Mouse (Mus musculus): Measurements from ENCODE around the gene Pde1c. TPM values are rescaled to one million over a fixed set of nuclear protein-coding genes. Genes with fewer than 3 reads are reported as not detected.

The Pde1c gene
- polyA plus RNA-seq, 1 experiment: 1.9 TPM

DNA sequence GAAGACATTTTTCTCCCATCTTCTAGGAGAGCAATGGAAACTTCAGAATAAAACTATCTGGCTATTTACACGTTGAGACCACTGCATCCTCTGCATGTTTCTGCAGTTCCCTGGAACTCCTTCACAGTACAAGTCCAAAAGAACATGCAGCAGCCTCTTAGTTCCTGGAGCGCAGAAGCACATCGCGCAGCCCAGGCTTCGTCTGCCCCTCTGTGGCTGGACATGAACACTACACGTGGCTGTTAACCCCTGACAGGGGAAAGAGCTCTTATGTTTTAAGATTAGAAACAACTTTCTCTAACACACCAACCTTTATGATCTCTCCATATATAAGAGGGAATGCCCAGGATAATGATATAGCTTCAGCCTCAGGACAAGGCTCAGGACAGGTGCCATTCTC is 92.3 kb downstream of the Pde1c start:
- peak; percentile 91 for TF ChIP-seq CTCF (IDR thresholded peaks at IDR 0.05; ENCODE audit: borderline replicate concordance, insufficient read depth, low read length)
- TF ChIP-seq POLR2A (IDR thresholded peaks at IDR 0.05; ENCODE audit: low read depth, low read length): no peak
- Histone ChIP-seq H3K4me3 (ENCODE audit: insufficient read depth, low read length) (no peak overlapping the region), H3K27ac (ENCODE audit: insufficient read depth, low read length) (no peak overlapping the region), H3K4me1 (ENCODE audit: control insufficient read depth, insufficient read depth, low read length) (no peaks in the 10 kb centered on the region)

DNA sequence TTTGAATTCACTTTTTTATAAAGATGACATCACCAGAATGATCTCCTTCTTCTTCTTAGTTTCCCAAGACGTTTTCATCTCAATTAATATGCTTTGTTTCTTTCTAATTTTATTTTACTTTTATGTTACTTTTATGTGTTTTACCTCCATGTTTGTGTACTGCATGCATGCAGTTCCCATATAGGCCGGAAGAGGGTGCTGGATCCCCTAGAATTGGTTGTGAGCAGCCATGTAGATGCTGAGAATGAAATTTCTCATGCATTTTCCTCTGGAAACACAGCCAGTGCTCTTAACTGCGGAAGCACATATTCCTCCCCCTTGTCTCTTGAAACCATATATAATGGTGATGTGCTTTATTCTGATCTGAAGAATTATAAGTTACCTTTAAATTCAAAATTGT is 110.8 kb downstream of the Pde1c start:
- TF ChIP-seq POLR2A (IDR thresholded peaks at IDR 0.05; ENCODE audit: low read depth, low read length) (no peak), CTCF (IDR thresholded peaks at IDR 0.05; ENCODE audit: borderline replicate concordance, insufficient read depth, low read length) (no peak)
- Histone ChIP-seq H3K4me3 (ENCODE audit: insufficient read depth, low read length) (no peak overlapping the region), H3K4me1 (ENCODE audit: control insufficient read depth, insufficient read depth, low read length) (no peaks in the 10 kb centered on the region), H3K27ac (ENCODE audit: insufficient read depth, low read length) (no peak overlapping the region)

DNA sequence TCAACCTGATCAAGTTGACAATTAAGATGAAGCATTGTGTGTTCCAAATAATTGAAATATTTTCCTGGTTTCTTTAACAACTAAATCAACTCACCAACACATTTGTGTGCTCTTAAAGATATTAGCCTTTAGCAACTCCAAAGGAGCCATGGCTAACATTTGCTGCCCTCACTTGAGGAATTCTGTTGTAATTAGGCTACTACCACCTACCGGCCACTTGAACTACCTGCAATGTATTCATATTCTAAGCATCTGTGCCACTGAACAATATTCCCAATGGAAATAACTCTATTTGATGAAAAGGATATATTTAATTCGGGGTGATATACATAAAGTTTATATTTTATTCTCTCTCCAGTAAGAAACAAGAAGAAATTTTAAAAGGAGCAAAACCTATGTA is 121.0 kb downstream of the Pde1c start:
- H3K4me3 ChIP-seq (ENCODE audit: insufficient read depth, low read length): no peak overlapping the region
- H3K4me1 ChIP-seq (ENCODE audit: control insufficient read depth, insufficient read depth, low read length): no peaks in the 10 kb centered on the region
- TF ChIP-seq POLR2A (IDR thresholded peaks at IDR 0.05; ENCODE audit: low read depth, low read length): no peak
- no peak for TF ChIP-seq CTCF (IDR thresholded peaks at IDR 0.05; ENCODE audit: borderline replicate concordance, insufficient read depth, low read length)
- H3K27ac ChIP-seq (ENCODE audit: insufficient read depth, low read length): no peak overlapping the region

- TF ChIP-seq CTCF (IDR thresholded peaks at IDR 0.05; ENCODE audit: borderline replicate concordance, insufficient read depth, low read length): no peak
- no peak for TF ChIP-seq POLR2A (IDR thresholded peaks at IDR 0.05; ENCODE audit: low read depth, low read length)
- no peaks in the 10 kb centered on the region for H3K4me1 ChIP-seq (ENCODE audit: control insufficient read depth, insufficient read depth, low read length)
- H3K4me3 ChIP-seq (ENCODE audit: insufficient read depth, low read length): no peak overlapping the region
- no peak overlapping the region for H3K27ac ChIP-seq (ENCODE audit: insufficient read depth, low read length)
Observed at GRCm38 (mm10) chr6:56441501-56441900, 127.4 kb downstream of the Pde1c start.

GRCm38 (mm10) chr6:56425846-56426245 is 143.1 kb downstream of the Pde1c start:
- TF ChIP-seq CTCF (IDR thresholded peaks at IDR 0.05; ENCODE audit: borderline replicate concordance, insufficient read depth, low read length) (no peak), POLR2A (IDR thresholded peaks at IDR 0.05; ENCODE audit: low read depth, low read length) (no peak)
- no peak overlapping the region for H3K27ac ChIP-seq (ENCODE audit: insufficient read depth, low read length)
- H3K4me1 ChIP-seq (ENCODE audit: control insufficient read depth, insufficient read depth, low read length): no peaks in the 10 kb centered on the region
- no peak overlapping the region for H3K4me3 ChIP-seq (ENCODE audit: insufficient read depth, low read length)

DNA sequence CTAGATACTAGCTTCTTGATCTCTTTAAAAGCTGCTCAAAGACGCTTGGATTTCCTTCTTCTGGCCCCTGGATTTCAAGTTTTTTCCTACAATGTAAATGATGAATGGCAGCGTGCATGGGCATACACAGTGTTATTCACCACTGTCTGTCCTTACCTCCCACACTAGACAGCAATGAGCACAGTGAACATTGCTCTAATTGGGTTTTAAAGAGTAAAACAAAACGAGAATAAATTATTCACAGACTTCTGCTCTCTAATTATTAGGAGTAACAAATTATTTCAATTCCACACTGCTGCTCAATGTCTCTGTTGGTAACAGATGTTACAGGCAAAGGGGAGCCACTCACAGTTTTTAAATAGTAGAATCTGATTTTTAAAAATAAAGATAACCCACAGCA is 146.0 kb downstream of the Pde1c start:
- TF ChIP-seq CTCF (IDR thresholded peaks at IDR 0.05; ENCODE audit: borderline replicate concordance, insufficient read depth, low read length): no peak
- TF ChIP-seq POLR2A (IDR thresholded peaks at IDR 0.05; ENCODE audit: low read depth, low read length): no peak
- H3K4me1 ChIP-seq (ENCODE audit: control insufficient read depth, insufficient read depth, low read length): no peaks in the 10 kb centered on the region
- H3K27ac ChIP-seq (ENCODE audit: insufficient read depth, low read length): no peak overlapping the region
- no peak overlapping the region for H3K4me3 ChIP-seq (ENCODE audit: insufficient read depth, low read length)

DNA sequence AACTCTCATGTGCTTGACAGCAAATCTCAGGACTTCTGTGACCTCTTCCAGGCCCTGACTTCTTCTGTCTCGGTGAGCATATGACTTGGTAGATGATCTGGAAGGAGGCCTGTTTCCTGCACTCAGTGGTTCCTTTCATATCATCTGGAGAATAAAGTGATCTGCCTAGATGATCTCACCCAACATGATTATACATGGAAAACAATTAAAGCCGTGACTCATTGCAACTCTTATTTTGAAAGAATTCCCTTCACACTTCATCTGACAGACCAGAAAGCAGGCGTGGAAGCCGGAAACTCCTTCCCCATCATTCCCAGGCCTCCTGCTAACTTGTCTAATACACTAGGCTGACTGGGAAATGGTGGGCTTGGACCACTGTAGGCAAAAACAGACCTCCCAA is 152.7 kb downstream of the Pde1c start:
- TF ChIP-seq CTCF (IDR thresholded peaks at IDR 0.05; ENCODE audit: borderline replicate concordance, insufficient read depth, low read length): no peak
- TF ChIP-seq POLR2A (IDR thresholded peaks at IDR 0.05; ENCODE audit: low read depth, low read length): no peak
- Histone ChIP-seq H3K4me3 (ENCODE audit: insufficient read depth, low read length) (no peak overlapping the region), H3K27ac (ENCODE audit: insufficient read depth, low read length) (no peak overlapping the region), H3K4me1 (ENCODE audit: control insufficient read depth, insufficient read depth, low read length) (no peaks in the 10 kb centered on the region)

- Histone ChIP-seq H3K27ac (ENCODE audit: insufficient read depth, low read length) (no peak overlapping the region), H3K4me3 (ENCODE audit: insufficient read depth, low read length) (no peak overlapping the region), H3K4me1 (ENCODE audit: control insufficient read depth, insufficient read depth, low read length) (no peaks in the 10 kb centered on the region)
- TF ChIP-seq POLR2A (IDR thresholded peaks at IDR 0.05; ENCODE audit: low read depth, low read length) (no peak), CTCF (IDR thresholded peaks at IDR 0.05; ENCODE audit: borderline replicate concordance, insufficient read depth, low read length) (no peak)
Observed at GRCm38 (mm10) chr6:56389178-56389577, 179.7 kb downstream of the Pde1c start.

- Histone ChIP-seq H3K27ac (ENCODE audit: insufficient read depth, low read length) (no peak overlapping the region), H3K4me3 (ENCODE audit: insufficient read depth, low read length) (no peak overlapping the region), H3K4me1 (ENCODE audit: control insufficient read depth, insufficient read depth, low read length) (no peaks in the 10 kb centered on the region; the same call in 1 of the 2 replicates)
- TF ChIP-seq POLR2A (IDR thresholded peaks at IDR 0.05; ENCODE audit: low read depth, low read length) (no peak), CTCF (IDR thresholded peaks at IDR 0.05; ENCODE audit: borderline replicate concordance, insufficient read depth, low read length) (no peak)
Observed at GRCm38 (mm10) chr6:56376359-56376758, 192.5 kb downstream of the Pde1c start.

GRCm38 (mm10) chr6:56374180-56374579 is 194.7 kb downstream of the Pde1c start:
- H3K27ac ChIP-seq (ENCODE audit: insufficient read depth, low read length): no peak overlapping the region
- no peak overlapping the region for H3K4me3 ChIP-seq (ENCODE audit: insufficient read depth, low read length)
- TF ChIP-seq POLR2A (IDR thresholded peaks at IDR 0.05; ENCODE audit: low read depth, low read length) (no peak), CTCF (IDR thresholded peaks at IDR 0.05; ENCODE audit: borderline replicate concordance, insufficient read depth, low read length) (no peak)
- no peaks in the 10 kb centered on the region for H3K4me1 ChIP-seq (ENCODE audit: control insufficient read depth, insufficient read depth, low read length)

DNA sequence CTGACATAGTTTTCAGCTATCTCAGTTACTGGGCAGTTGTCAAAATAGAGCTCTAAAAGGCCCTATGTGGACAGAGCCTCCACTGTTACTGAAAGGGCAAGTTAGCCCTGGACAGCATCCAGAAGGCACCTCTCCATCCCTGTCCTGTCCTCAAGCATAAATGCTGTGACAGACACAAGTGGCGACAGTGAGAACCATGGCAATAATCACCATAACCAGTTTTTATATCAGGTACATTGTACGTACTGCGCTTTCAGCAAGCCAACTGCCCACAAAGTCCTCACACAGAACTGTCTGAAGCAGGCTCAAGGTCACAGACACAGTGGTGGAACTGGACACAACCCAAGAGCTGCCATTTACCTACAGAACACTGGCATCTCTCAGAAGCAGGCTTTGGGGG is 195.2 kb downstream of the Pde1c start:
- Histone ChIP-seq H3K27ac (ENCODE audit: insufficient read depth, low read length) (no peak overlapping the region), H3K4me1 (ENCODE audit: control insufficient read depth, insufficient read depth, low read length) (no peaks in the 10 kb centered on the region), H3K4me3 (ENCODE audit: insufficient read depth, low read length) (no peak overlapping the region)
- TF ChIP-seq CTCF (IDR thresholded peaks at IDR 0.05; ENCODE audit: borderline replicate concordance, insufficient read depth, low read length): no peak
- TF ChIP-seq POLR2A (IDR thresholded peaks at IDR 0.05; ENCODE audit: low read depth, low read length): no peak

Measured in embryonic fibroblast, embryonic 13.5 days (primary cell).